Mouse (Mus musculus): ENCODE results near the gene Nox4. TPM values are rescaled to one million over a fixed set of nuclear protein-coding genes. Genes with fewer than 3 reads are reported as not detected.
A peak's percentile ranks its signal among the peaks of the same experiment; 100 is the strongest.

Nox4 gene
- polyA plus RNA-seq, 1 experiment from 2014 or later: 0.67 TPM

- H3K9ac ChIP-seq: no peak overlapping the region
- WGBS (ENCODE audit: insufficient replicate concordance): 3% methylated on average over 1 of the region's 1 CpGs
- H3K27me3 ChIP-seq (replicated peaks): no peaks in the 10 kb centered on the region
- H3K4me2 ChIP-seq: no peak overlapping the region
- no peak overlapping the region for H3K4me3 ChIP-seq
- ATAC-seq: no peak
- no peaks in the 10 kb centered on the region for H3K9me3 ChIP-seq (replicated peaks)
- H3K4me1 ChIP-seq: no peaks in the 10 kb centered on the region
- no peak overlapping the region for H3K27ac ChIP-seq
- H3K36me3 ChIP-seq: no peaks in the 10 kb centered on the region
These were observed 31.3 kb downstream of the Nox4 start for GRCm38 (mm10) chr7:87277225-87277624.

DNA sequence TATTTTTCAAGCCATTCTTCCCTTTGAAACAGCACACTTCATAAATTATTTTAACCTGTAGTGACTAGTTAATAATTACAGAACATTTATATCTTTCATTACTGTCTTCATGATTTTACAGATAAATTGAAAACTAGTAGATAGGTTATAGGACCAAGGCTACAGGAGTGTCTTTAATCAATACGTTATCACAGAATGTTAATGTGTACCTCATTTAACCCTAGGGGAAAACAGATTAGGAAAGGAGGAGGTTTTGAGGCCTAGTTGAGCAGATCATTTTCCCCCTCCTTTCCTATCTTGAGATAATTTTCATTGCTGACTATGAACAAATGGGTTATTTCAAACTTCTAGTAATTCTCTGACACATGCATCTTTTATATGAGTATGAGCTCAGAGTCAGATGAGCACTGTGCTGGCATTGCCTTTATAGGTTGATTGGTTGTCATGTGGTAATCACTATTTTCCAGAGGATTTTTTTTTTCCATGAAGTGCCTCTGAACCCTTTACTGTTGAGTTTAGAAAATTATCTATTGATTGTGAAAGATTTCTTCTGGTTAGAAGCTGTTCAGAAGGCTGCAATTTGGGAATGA, 57.9 kb downstream of the Nox4 start:
- ATAC-seq: no peak
- H3K36me3 ChIP-seq: no peaks in the 10 kb centered on the region

DNA sequence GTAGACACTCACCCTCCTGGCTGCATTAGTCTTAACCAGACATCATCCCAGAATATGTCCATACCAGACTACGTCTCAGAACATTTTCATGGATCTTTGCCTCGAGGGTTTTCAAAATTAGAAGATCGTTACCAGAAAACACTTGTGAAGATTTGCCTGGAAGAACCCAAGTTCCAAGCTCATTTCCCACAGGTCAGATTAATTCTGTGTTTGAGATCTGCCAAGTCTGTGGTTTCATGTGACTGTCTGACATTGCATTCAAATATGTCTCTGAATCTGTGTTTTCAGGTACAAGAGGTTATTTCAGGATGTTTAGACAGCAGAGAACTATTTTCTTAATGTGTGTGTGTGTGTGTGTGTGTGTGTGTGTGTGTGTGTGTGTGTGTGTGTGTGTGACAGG, 75.7 kb downstream of the Nox4 start:
- no peaks in the 10 kb centered on the region for H3K9me3 ChIP-seq (replicated peaks)
- 69% methylated on average over 3 of the region's 3 CpGs for WGBS (ENCODE audit: insufficient replicate concordance)
- ATAC-seq: no peak

More for the DNA sequence above, 57.9 kb downstream of the Nox4 start:
- H3K9me3 ChIP-seq (replicated peaks): no peaks in the 10 kb centered on the region
- H3K9ac ChIP-seq: no peak overlapping the region
- H3K4me1 ChIP-seq: no peaks in the 10 kb centered on the region
- no peak overlapping the region for H3K4me2 ChIP-seq
- H3K27me3 ChIP-seq (replicated peaks): no peaks in the 10 kb centered on the region
- H3K4me3 ChIP-seq: no peak overlapping the region
- H3K27ac ChIP-seq: no peak overlapping the region
- 68% methylated on average over 1 of the region's 1 CpGs for WGBS (ENCODE audit: insufficient replicate concordance)

DNA sequence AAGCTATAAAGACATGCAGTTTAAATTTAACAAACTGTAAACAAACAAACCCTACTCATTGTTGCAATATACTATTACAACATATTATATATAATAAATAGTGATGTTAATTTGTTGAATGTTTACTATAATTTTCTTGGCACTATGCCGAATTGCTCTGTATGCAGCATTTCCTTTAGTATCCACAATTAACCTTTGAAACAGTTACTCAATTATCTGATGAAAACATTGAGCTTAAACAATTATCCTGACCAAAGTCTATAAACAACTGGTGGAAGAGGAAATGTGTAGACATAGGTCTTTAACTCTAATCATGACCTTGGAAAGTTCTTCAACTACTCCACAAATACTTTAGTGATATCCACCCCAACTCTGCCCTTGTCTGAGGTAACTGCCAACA, 76.2 kb downstream of the Nox4 start:
- Histone ChIP-seq H3K36me3 (no peaks in the 10 kb centered on the region), H3K4me1 (no peaks in the 10 kb centered on the region), H3K9ac (no peak overlapping the region), H3K4me2 (no peak overlapping the region), H3K27ac (no peak overlapping the region), H3K9me3 (replicated peaks) (no peaks in the 10 kb centered on the region), H3K27me3 (replicated peaks) (no peaks in the 10 kb centered on the region), H3K4me3 (no peak overlapping the region)
- ATAC-seq: no peak
- 59% methylated on average over 1 of the region's 1 CpGs for WGBS (ENCODE audit: insufficient replicate concordance)

More for the DNA sequence above, 75.7 kb downstream of the Nox4 start:
- Histone ChIP-seq H3K9ac (no peak overlapping the region), H3K27ac (no peak overlapping the region), H3K27me3 (replicated peaks) (no peaks in the 10 kb centered on the region), H3K36me3 (no peaks in the 10 kb centered on the region), H3K4me2 (no peak overlapping the region), H3K4me1 (no peaks in the 10 kb centered on the region), H3K4me3 (no peak overlapping the region)

DNA sequence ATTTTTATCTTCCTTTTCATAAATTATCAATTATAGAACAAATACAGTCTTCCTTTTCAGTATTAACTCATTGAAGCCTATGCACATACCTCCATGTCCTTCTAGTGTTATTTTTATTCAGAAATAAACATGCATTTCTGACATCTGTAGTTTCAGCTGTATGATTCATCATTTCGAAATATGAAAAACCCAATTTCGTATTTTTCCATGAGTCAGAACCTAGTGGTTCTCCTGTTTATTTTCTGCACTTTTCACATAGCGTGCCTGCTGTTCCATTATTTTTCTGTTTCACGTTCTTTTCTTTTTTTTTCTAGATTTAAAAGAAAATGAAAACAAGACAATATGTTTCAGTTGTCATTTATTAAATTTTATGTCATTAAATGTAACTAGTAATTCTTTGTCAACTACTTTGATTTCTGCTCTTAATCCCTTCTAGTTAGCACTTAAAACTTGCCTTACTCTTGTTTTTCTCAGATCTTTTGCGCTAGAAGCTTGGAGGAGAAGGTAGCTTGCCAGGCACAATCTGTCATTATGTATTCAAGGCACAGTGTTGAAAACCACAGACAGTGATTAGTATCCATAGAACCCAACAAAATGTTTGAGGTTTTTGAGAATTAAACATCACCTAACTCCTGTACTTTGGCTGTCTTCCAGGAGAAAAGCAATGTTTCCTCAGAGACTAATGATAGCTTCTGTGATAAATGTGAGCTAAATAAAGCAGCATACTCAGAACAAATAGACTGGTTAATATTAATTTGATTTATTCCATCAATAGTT, 85.1 kb downstream of the Nox4 start:
- Histone ChIP-seq H3K9ac (no peak overlapping the region), H3K27ac (no peak overlapping the region), H3K4me2 (no peak overlapping the region), H3K4me3 (no peak overlapping the region), H3K4me1 (no peaks in the 10 kb centered on the region), H3K36me3 (no peaks in the 10 kb centered on the region), H3K9me3 (replicated peaks) (no peaks in the 10 kb centered on the region), H3K27me3 (replicated peaks) (no peaks in the 10 kb centered on the region)
- ATAC-seq: no peak
- WGBS (ENCODE audit: insufficient replicate concordance): 69% methylated on average over 5 of the region's 5 CpGs

DNA sequence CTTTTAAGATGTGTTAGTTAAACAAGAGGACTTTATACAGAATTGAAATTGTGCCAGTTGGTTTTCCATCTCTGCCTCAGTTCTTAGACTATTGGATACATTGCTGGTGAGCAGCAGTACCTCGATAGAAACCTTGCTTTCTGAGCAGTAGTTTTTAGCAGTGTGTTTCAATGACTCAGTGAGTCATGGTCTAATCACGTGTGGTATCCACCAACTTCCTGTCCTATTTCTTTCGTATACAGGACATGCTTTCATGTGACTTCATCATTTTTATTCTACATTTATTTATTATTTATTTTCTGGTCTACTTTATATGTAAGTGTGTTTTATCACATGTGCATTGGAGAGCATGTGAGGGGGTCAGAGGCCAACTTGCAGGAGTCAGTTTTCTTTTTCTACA, 99.7 kb downstream of the Nox4 start:
- H3K4me2 ChIP-seq: no peak overlapping the region
- H3K9ac ChIP-seq: no peak overlapping the region
- no peak for ATAC-seq
- no peak overlapping the region for H3K4me3 ChIP-seq
- H3K9me3 ChIP-seq (replicated peaks): no peaks in the 10 kb centered on the region
- no peaks in the 10 kb centered on the region for H3K36me3 ChIP-seq
- H3K27ac ChIP-seq: no peak overlapping the region
- WGBS (ENCODE audit: insufficient replicate concordance): 51% methylated on average over 3 of the region's 3 CpGs
- no peaks in the 10 kb centered on the region for H3K4me1 ChIP-seq
- no peaks in the 10 kb centered on the region for H3K27me3 ChIP-seq (replicated peaks)

DNA sequence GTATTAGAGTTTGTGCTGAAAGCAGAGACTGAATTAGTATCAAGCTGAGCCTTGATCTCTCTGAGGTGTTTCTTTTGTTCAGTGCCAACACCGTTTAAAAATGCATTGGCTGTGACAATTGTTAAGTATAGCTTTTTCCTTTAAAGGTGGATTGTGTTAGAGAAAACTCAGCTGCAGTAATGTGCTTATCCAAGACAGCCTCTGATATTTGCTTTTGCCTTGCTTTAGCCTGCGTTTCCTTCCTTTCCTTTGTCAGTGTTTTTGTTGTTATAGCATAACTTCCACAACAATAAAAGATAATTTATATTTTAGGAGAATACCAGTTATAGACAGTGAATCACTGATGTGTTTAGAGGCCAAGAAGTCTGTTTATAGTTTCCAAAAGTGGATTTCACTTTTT, 106.9 kb downstream of the Nox4 start:
- no peak for ATAC-seq
- 51% methylated on average over 2 of the region's 2 CpGs for WGBS (ENCODE audit: insufficient replicate concordance)
- no peaks in the 10 kb centered on the region for H3K9me3 ChIP-seq (replicated peaks)
- no peak overlapping the region for H3K27ac ChIP-seq
- H3K4me1 ChIP-seq: no peaks in the 10 kb centered on the region
- H3K9ac ChIP-seq: no peak overlapping the region
- H3K4me2 ChIP-seq: no peak overlapping the region
- H3K4me3 ChIP-seq: no peak overlapping the region
- no peaks in the 10 kb centered on the region for H3K27me3 ChIP-seq (replicated peaks)
- no peaks in the 10 kb centered on the region for H3K36me3 ChIP-seq

- Histone ChIP-seq H3K36me3 (no peaks in the 10 kb centered on the region), H3K27me3 (replicated peaks) (no peaks in the 10 kb centered on the region), H3K4me2 (no peak overlapping the region), H3K4me1 (no peaks in the 10 kb centered on the region), H3K9me3 (replicated peaks) (no peaks in the 10 kb centered on the region), H3K27ac (no peak overlapping the region), H3K9ac (no peak overlapping the region), H3K4me3 (no peak overlapping the region)
- ATAC-seq: no peak
These were observed 121.9 kb downstream of the Nox4 start for GRCm38 (mm10) chr7:87367834-87368233.

- H3K9ac ChIP-seq: no peak overlapping the region
- no peak overlapping the region for H3K4me3 ChIP-seq
- H3K9me3 ChIP-seq (replicated peaks): no peaks in the 10 kb centered on the region
- H3K4me1 ChIP-seq: no peaks in the 10 kb centered on the region
- no peaks in the 10 kb centered on the region for H3K27me3 ChIP-seq (replicated peaks)
- no peak overlapping the region for H3K27ac ChIP-seq
- no peak for ATAC-seq
- 63% methylated on average over 1 of the region's 1 CpGs for WGBS (ENCODE audit: insufficient replicate concordance)
- H3K4me2 ChIP-seq: no peak overlapping the region
- H3K36me3 ChIP-seq: no peaks in the 10 kb centered on the region
These were observed 123.2 kb downstream of the Nox4 start for GRCm38 (mm10) chr7:87369131-87369530.

- Histone ChIP-seq H3K27me3 (replicated peaks) (no peaks in the 10 kb centered on the region), H3K4me2 (no peak overlapping the region), H3K27ac (no peak overlapping the region), H3K36me3 (no peaks in the 10 kb centered on the region), H3K9me3 (replicated peaks) (no peaks in the 10 kb centered on the region), H3K4me3 (no peak overlapping the region), H3K4me1 (no peaks in the 10 kb centered on the region), H3K9ac (no peak overlapping the region)
- ATAC-seq: no peak
- WGBS (ENCODE audit: insufficient replicate concordance): 60% methylated on average over 2 of the region's 2 CpGs
These were observed 124.9 kb downstream of the Nox4 start for GRCm38 (mm10) chr7:87370789-87371188.

DNA sequence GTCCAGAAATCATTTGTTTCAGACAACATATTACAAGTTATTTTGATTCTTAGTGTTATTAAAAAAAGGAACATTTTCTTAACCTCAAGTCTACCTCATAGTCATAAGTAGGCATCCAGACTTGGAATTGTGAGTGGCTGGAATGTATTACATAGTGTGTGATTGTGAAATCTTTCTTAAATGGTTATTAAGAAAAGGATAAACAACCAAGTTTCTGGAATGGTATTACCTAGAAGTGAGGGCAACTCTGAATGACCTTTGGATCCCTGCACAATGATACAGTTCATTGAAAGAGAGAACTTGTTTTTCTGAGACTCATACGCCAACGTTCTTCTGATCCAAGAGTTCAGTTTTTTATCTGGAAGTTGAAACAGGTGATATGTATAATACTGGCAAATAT, 125.4 kb downstream of the Nox4 start:
- no peak overlapping the region for H3K4me2 ChIP-seq
- H3K27me3 ChIP-seq (replicated peaks): no peaks in the 10 kb centered on the region
- no peak overlapping the region for H3K4me3 ChIP-seq
- H3K27ac ChIP-seq: no peak overlapping the region
- H3K36me3 ChIP-seq: no peaks in the 10 kb centered on the region
- H3K4me1 ChIP-seq: no peaks in the 10 kb centered on the region
- no peak overlapping the region for H3K9ac ChIP-seq
- H3K9me3 ChIP-seq (replicated peaks): no peaks in the 10 kb centered on the region
- no peak for ATAC-seq
- WGBS (ENCODE audit: insufficient replicate concordance): 81% methylated on average over 2 of the region's 2 CpGs

- Histone ChIP-seq H3K36me3 (no peaks in the 10 kb centered on the region), H3K4me1 (no peaks in the 10 kb centered on the region), H3K27me3 (replicated peaks) (no peaks in the 10 kb centered on the region), H3K4me3 (no peak overlapping the region), H3K27ac (no peak overlapping the region), H3K9ac (no peak overlapping the region), H3K9me3 (replicated peaks) (no peaks in the 10 kb centered on the region), H3K4me2 (no peak overlapping the region)
- no peak for ATAC-seq
These were observed 128.4 kb downstream of the Nox4 start for GRCm38 (mm10) chr7:87374322-87374721.

DNA sequence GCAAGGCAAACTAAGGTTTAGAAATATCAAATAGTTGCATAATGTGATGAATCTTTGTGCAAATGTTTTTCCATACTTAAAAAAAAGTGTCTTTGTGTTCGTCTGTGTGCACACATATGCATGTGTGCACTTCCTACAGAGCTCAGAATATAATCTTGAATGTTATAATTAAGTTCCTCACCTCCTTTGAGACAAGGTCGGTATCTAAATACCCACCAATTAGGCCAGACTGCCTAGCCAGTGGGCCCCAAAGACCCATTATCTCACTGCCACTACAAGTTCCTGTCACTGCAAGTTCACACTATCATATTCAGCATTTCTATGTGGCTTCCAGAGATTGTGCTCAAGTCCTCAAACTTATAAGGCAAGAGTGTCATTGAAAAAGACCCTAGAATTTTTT, 129.0 kb downstream of the Nox4 start:
- Histone ChIP-seq H3K4me3 (no peak overlapping the region), H3K4me1 (no peaks in the 10 kb centered on the region), H3K4me2 (no peak overlapping the region), H3K27ac (no peak overlapping the region), H3K9me3 (replicated peaks) (no peaks in the 10 kb centered on the region), H3K36me3 (no peaks in the 10 kb centered on the region), H3K27me3 (replicated peaks) (no peaks in the 10 kb centered on the region), H3K9ac (no peak overlapping the region)
- WGBS (ENCODE audit: insufficient replicate concordance): 25% methylated on average over 2 of the region's 2 CpGs
- ATAC-seq: peak; percentile 61; the same call in 1 of the 2 replicates

All from liver, embryonic 12.5 days (tissue).